Mouse (Mus musculus) frontal cortex, postnatal 14 days (tissue): Measurements from ENCODE around the gene Tnik.

Source experiments
- DNase-seq, 2 experiments: peaks; one replicate each; pipeline ENCODE4 v3.0.0; 2022; ENCODE audit warnings: low spot score in 2 of 2

Tnik gene

GRCm38 (mm10) chr3:28617008-28617627 is 354.1 kb downstream of the Tnik start:
- no peak for DNase-seq

- DNase-seq, result no peak
Measured at GRCm38 (mm10) chr3:28621792-28622191, 358.8 kb downstream of the Tnik start.

GRCm38 (mm10) chr3:28626816-28627215 is 363.8 kb downstream of the Tnik start:
- DNase-seq, result no peak

- no peak for DNase-seq
Measured at GRCm38 (mm10) chr3:28636778-28637177, 373.8 kb downstream of the Tnik start.

- DNase-seq, result no peak
Measured at GRCm38 (mm10) chr3:28638957-28639356, 375.9 kb downstream of the Tnik start.

- DNase-seq, result no peak
Measured at GRCm38 (mm10) chr3:28643252-28643947, 380.4 kb downstream of the Tnik start.

GRCm38 (mm10) chr3:28652574-28652973 is 389.6 kb downstream of the Tnik start:
- no peak for DNase-seq

- no peak for DNase-seq
Measured at GRCm38 (mm10) chr3:28653043-28653442, 390.0 kb downstream of the Tnik start.

GRCm38 (mm10) chr3:28654740-28655139 is 391.7 kb downstream of the Tnik start:
- DNase-seq, result no peak

- no peak for DNase-seq
Measured at GRCm38 (mm10) chr3:28658349-28658748, 395.3 kb downstream of the Tnik start.

- no peak for DNase-seq
Measured at GRCm38 (mm10) chr3:28680851-28681250, 417.8 kb downstream of the Tnik start.

- DNase-seq, result no peak
Measured at GRCm38 (mm10) chr3:28681866-28682265, 418.9 kb downstream of the Tnik start.

- DNase-seq, result no peak
Measured at GRCm38 (mm10) chr3:28682411-28682810, 419.4 kb downstream of the Tnik start.

GRCm38 (mm10) chr3:28685510-28685909 is 422.5 kb downstream of the Tnik start:
- DNase-seq, result no peak

- DNase-seq, result no peak
Measured at GRCm38 (mm10) chr3:28694811-28695210, 431.8 kb downstream of the Tnik start.

- no peak for DNase-seq
Measured at GRCm38 (mm10) chr3:28695608-28696007, 432.6 kb downstream of the Tnik start.

GRCm38 (mm10) chr3:28696162-28696561 is 433.1 kb downstream of the Tnik start:
- no peak for DNase-seq

GRCm38 (mm10) chr3:28697797-28698196 is 434.8 kb downstream of the Tnik start, which contains the start of gene Slc2a2:
Gene Slc2a2 (plus strand): TSS chr3:28697903.
- no peak for DNase-seq

- DNase-seq, result no peak
Measured at GRCm38 (mm10) chr3:28699601-28700000, 436.6 kb downstream of the Tnik start.

GRCm38 (mm10) chr3:28705522-28706137 is 442.6 kb downstream of the Tnik start:
- DNase-seq, result no peak

GRCm38 (mm10) chr3:28706736-28707135 is 443.7 kb downstream of the Tnik start:
- no peak for DNase-seq

GRCm38 (mm10) chr3:28709740-28710139 is 446.7 kb downstream of the Tnik start:
- no peak for DNase-seq
